Mouse (Mus musculus) hindbrain, embryonic 14.5 days (tissue): Measurements from ENCODE around the gene Kntc1. TPM values are rescaled to one million over a fixed set of nuclear protein-coding genes. Genes with fewer than 3 reads are reported as not detected.
"Not testable (repeated sequence)": the region's sequence is repeated elsewhere in the genome, so short reads cannot be mapped to it uniquely, and the experiment has no call there.

Experiments
- ATAC-seq: fragments of 200-750 bp; cut with Nextera tagmentation; 2 replicates; pipeline ENCODE4 v1.8.0; 2017; ENCODE audit warnings: moderate number of reproducible peaks, mild to moderate bottlenecking, moderate TSS enrichment, moderate library complexity; ENCODE audit not compliant: low FRiP score
- DNase-seq: peaks from one replicate; pipeline ENCODE4 v3.0.0-alpha.2; 2015; ENCODE audit warnings: low spot score
- H3K27ac ChIP-seq: fragments of 300-500 bp; sonication (generic); 2 replicates; pipeline ENCODE4 v1.5.1; 2014; ENCODE audit warnings: mild to moderate bottlenecking, moderate library complexity
- H3K27me3 ChIP-seq: fragments of 300-500 bp; sonication (generic); 2 replicates; pipeline ENCODE4 v1.6.1; 2014; ENCODE audit warnings: mild to moderate bottlenecking, low read length, mixed read lengths; ENCODE audit not compliant: control insufficient read depth, insufficient read depth
- H3K36me3 ChIP-seq: fragments of 300-500 bp; sonication (generic); replicated peaks from 2 replicates; pipeline ENCODE4 v1.6.1; 2014; ENCODE audit not compliant: control insufficient read depth, insufficient read depth
- H3K4me1 ChIP-seq: fragments of 300-500 bp; sonication (generic); replicated peaks from 2 replicates; pipeline ENCODE4 v1.6.1; 2014; ENCODE audit warnings: antibody characterized with exemption, low read length, mixed read lengths; ENCODE audit not compliant: control insufficient read depth, insufficient read depth
- H3K4me2 ChIP-seq: fragments of 300-500 bp; sonication (generic); replicated peaks from 2 replicates; pipeline ENCODE4 v1.6.1; 2014; ENCODE audit warnings: mild to moderate bottlenecking, moderate library complexity
- H3K4me3 ChIP-seq: fragments of 300-500 bp; sonication (generic); replicated peaks from 2 replicates; pipeline ENCODE4 v1.5.1; 2014; ENCODE audit warnings: mild to moderate bottlenecking, low read length
- H3K9ac ChIP-seq: fragments of 300-500 bp; sonication (generic); 2 replicates; pipeline ENCODE4 v1.6.1; 2014
- H3K9me3 ChIP-seq: fragments of 300-500 bp; sonication (generic); 2 replicates; pipeline ENCODE4 v1.6.1; 2016; ENCODE audit warnings: low read length; ENCODE audit not compliant: control insufficient read depth
- WGBS: fragments of 180-500 bp; shearing (Covaris S2); extraction: QIAGEN DNeasy Blood & Tissue Kit; methylation state at CpG from one replicate; pipeline ENCODE4 v1.1.7; 2014; 5-methylcytosine and 5-hydroxymethylcytosine counted together
- polyA plus RNA-seq: library from polyadenylated mRNA; unstranded; fragments of >200 nt; fragmentation: Nextera tagmentation; extraction: Ambion mirVana; gene quantifications from 2 replicates; pipeline ENCODE4 v1.2.1, GENCODE M21; 2014

Gene Kntc1
- polyA plus RNA-seq, 1 experiment from 2014 or later: 5.8 TPM

DNA sequence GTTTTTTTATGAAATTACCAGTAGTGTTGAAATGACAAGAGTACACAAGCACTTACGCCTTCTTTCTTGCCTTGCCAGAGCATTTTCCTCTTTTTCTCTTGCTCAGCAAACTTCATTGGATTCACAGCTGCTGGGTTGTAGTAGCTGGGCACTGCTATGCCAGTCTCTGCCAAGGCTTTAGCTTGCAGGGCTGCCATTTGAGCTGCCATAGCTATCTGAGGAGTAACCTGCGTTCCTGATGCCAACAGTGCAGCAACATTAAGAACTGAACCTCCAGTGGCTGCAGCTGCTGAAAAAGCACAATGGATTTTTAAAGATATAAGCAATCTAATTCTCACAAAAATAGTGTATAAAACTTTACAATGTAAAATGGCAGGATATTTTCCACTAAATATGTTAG, 18.5 kb upstream of the Kntc1 start:
- H3K36me3 ChIP-seq: peaks cover 85% of the 10 kb centered on the region
- no peaks in the 10 kb centered on the region for H3K27me3 ChIP-seq
- ATAC-seq (no peak), DNase-seq (no peak)
- no peaks in the 10 kb centered on the region for H3K4me1 ChIP-seq
- no peaks in the 10 kb centered on the region for H3K9me3 ChIP-seq
- no peak overlapping the region for H3K4me3 ChIP-seq
- H3K9ac ChIP-seq: no peak overlapping the region
- 97% methylated on average over 2 of the region's 2 CpGs for WGBS
- H3K27ac ChIP-seq: no peak overlapping the region
- H3K4me2 ChIP-seq: no peak overlapping the region

DNA sequence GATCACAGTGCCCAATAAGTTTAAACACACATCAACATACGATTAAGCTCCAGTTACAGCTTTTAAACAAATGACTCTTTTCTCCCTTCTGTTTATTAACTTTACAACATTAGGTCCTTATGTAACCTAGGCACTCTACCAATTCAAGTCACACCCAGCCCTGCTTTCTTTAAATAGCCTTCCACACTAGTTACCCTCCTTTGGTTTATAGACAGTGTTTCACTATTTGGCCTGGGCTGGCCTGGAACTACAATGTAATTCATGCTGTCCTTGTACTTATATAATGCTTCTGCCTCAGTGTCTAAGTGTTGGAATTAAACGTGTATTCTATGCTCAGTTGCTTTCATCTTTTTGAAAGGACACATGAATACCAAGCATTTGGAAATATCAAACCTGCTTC, 5.2 kb upstream of the Kntc1 start:
- DNase-seq: no peak
- no peak overlapping the region for H3K4me3 ChIP-seq
- H3K27ac ChIP-seq: no peak overlapping the region
- no peak overlapping the region for H3K9ac ChIP-seq
- H3K27me3 ChIP-seq: no peaks in the 10 kb centered on the region
- 95% methylated on average over 2 of the region's 2 CpGs for WGBS
- H3K36me3 ChIP-seq: peaks cover 59% of the 10 kb centered on the region
- ATAC-seq: no peak
- no peaks in the 10 kb centered on the region for H3K9me3 ChIP-seq
- peaks cover 23% of the 10 kb centered on the region for H3K4me1 ChIP-seq
- H3K4me2 ChIP-seq: no peak overlapping the region

- DNase-seq (no peak), ATAC-seq (no peak)
- no peaks in the 10 kb centered on the region for H3K27me3 ChIP-seq
Measured at GRCm38 (mm10) chr5:123746253-123746652, 3.3 kb upstream of the Kntc1 start.

DNA sequence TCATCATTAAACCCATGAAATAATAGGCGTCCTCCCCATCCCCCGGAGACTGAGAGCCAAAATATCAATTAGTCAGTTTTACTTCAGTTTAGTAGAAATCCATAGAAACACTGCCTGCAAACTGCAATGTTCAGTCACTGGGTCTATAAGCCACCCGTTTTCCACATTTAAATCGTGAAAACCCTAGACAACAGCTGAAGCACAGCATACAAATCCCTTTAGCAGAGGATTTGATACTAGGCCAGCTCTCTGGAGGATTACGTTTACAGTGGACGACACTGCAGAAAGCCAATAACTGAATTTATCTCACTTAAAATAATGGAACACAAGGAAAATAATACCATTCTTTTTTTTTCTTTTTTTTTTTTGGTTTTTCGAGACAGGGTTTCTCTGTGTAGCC, 1.9 kb upstream of the Kntc1 start:
- Histone ChIP-seq H3K9me3 (no peaks in the 10 kb centered on the region), H3K4me1 (peaks cover 27% of the 10 kb centered on the region), H3K9ac (peak overlapping the region; percentile 64), H3K4me3 (peak overlapping the region; percentile 72), H3K27me3 (no peaks in the 10 kb centered on the region), H3K36me3 (peaks cover 28% of the 10 kb centered on the region), H3K27ac (no peak overlapping the region), H3K4me2 (peak overlapping the region; percentile 84)
- DNase-seq (no peak), ATAC-seq (no peak)
- WGBS: 26% methylated on average over 7 of the region's 7 CpGs

More at GRCm38 (mm10) chr5:123746253-123746652, 3.3 kb upstream of the Kntc1 start:
- Histone ChIP-seq H3K4me1 (peaks cover 27% of the 10 kb centered on the region), H3K9me3 (no peaks in the 10 kb centered on the region), H3K9ac (peak overlapping the region; percentile 64; the same call in 1 of the 2 replicates), H3K27ac (no peak overlapping the region), H3K4me2 (peak overlapping the region; percentile 84), H3K4me3 (peak overlapping the region; percentile 72; the same call in 1 of the 2 replicates), H3K36me3 (peaks cover 40% of the 10 kb centered on the region)

GRCm38 (mm10) chr5:123748339-123749064, 1.0 kb upstream of the Kntc1 start:
- H3K27ac ChIP-seq: peak overlapping the region; percentile 94
- H3K9me3 ChIP-seq: no peaks in the 10 kb centered on the region
- ATAC-seq: no peak; the same call in 1 of the 2 replicates
- H3K9ac ChIP-seq: peak overlapping the region; percentile 64
- peak overlapping the region; percentile 72 for H3K4me3 ChIP-seq
- 1% methylated on average over 18 of the region's 18 CpGs for WGBS
- peak overlapping the region; percentile 84 for H3K4me2 ChIP-seq
- no peaks in the 10 kb centered on the region for H3K27me3 ChIP-seq
- H3K36me3 ChIP-seq: peaks cover 20% of the 10 kb centered on the region
- DNase-seq: no peak
- peaks cover 27% of the 10 kb centered on the region for H3K4me1 ChIP-seq

- Histone ChIP-seq H3K36me3 (no peaks in the 10 kb centered on the region; the same call in 1 of the 2 replicates), H3K9ac (no peak overlapping the region), H3K27ac (no peak overlapping the region), H3K4me1 (no peaks in the 10 kb centered on the region), H3K27me3 (no peaks in the 10 kb centered on the region), H3K4me3 (no peak overlapping the region), H3K9me3 (no peaks in the 10 kb centered on the region), H3K4me2 (no peak overlapping the region)
- no peak for DNase-seq
- WGBS: 97% methylated on average over 11 of the region's 11 CpGs
- ATAC-seq: no peak
Measured at GRCm38 (mm10) chr5:123765506-123765905, 16.0 kb downstream of the Kntc1 start.

GRCm38 (mm10) chr5:123766455-123766854, 16.9 kb downstream of the Kntc1 start:
- H3K27ac ChIP-seq, H3K27me3 ChIP-seq, H3K4me2 ChIP-seq, H3K4me3 ChIP-seq, H3K9me3 ChIP-seq, H3K9ac ChIP-seq, ATAC-seq, H3K4me1 ChIP-seq, DNase-seq, H3K36me3 ChIP-seq: not testable (repeated sequence)
- 96% methylated on average over 11 of the region's 11 CpGs for WGBS

DNA sequence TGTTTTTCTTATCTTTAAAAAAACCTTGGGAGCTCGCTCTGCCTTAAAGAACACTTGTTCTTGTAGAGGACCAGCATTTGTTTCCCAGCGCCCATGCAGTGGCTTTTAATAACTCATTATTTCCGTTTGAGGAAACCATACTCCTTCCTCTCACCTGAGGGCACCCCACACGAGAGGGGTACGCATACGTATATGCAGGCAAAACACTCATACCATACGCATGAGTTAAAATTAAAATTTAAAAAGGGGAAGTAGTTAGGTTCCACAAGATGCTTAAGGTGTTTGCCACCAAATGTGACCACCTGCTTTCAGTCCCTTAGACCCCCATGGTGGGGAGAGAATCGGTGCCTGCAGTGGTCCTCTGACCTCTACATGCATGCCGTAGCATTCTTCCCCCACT, 23.9 kb downstream of the Kntc1 start:
- 94% methylated on average over 9 of the region's 9 CpGs for WGBS
- Histone ChIP-seq H3K27me3 (no peaks in the 10 kb centered on the region), H3K9ac (no peak overlapping the region), H3K4me3 (no peak overlapping the region), H3K36me3 (peaks cover 9% of the 10 kb centered on the region; the same call in 1 of the 2 replicates), H3K27ac (no peak overlapping the region), H3K4me1 (no peaks in the 10 kb centered on the region), H3K4me2 (no peak overlapping the region), H3K9me3 (no peaks in the 10 kb centered on the region)
- no peak for DNase-seq
- no peak for ATAC-seq

GRCm38 (mm10) chr5:123780716-123781115, 31.2 kb downstream of the Kntc1 start:
- Histone ChIP-seq H3K4me3 (no peak overlapping the region), H3K9me3 (no peaks in the 10 kb centered on the region), H3K9ac (no peak overlapping the region), H3K27ac (no peak overlapping the region), H3K4me1 (no peaks in the 10 kb centered on the region), H3K36me3 (peaks cover 3% of the 10 kb centered on the region; the same call in 1 of the 2 replicates), H3K27me3 (no peaks in the 10 kb centered on the region), H3K4me2 (no peak overlapping the region)
- WGBS: 93% methylated on average over 8 of the region's 8 CpGs
- no peak for ATAC-seq
- no peak for DNase-seq
